Mouse (Mus musculus): Measurements from ENCODE around the gene Inmt. TPM values are rescaled to one million over a fixed set of nuclear protein-coding genes. Genes with fewer than 3 reads are reported as not detected.

Gene Inmt
- total and polyA plus RNA-seq, 3 experiments = 19.2 to 72.0 (median 19.9) TPM

DNA sequence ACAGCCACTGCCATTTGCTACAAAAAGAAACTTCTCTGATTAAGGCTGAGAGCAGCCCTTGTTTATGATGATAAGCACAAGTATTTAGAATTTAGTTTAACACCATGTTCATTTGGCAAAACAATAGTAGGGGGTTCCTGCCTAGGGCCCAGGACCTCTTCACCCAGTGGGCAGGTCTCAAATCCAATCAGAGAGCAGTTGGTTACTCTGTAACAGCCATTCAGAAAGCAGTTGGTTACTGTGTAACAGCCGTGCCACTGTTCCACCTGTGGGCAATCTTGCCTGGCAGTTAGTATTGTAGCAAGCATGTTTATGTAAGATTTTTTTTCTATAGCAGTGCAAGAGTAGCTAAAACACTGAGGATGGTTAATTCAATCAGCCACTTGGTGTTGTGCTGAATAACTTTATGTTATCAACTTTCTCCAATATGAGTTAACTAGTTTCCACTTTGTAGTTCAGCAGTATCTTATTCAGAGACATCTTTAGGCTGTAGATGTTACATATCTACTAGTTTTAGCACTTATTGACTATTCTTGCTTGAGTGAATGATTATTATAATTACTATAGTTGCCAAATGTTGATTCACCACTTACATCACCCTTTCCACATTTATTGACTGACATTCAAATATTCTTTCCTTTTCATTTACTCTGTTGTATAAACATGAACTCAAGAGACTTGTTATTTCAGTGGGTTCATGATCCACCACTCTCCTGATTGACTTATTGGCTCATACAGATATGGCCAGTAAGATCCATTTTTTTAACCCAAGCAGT lies 8.0 kb upstream of the Inmt start:
- intact Hi-C loops (cut with DNase I) = no loop called here
- H3K36me3 ChIP-seq (ENCODE audit: control insufficient read depth, insufficient read depth, low read length) = no peaks in the 10 kb centered on the region
- no peaks in the 10 kb centered on the region for H3K27me3 ChIP-seq (ENCODE audit: control insufficient read depth, insufficient read depth, low read length)
- TF ChIP-seq POLR2A (IDR thresholded peaks at IDR 0.05; ENCODE audit: insufficient read depth, low read depth, low read length) (no peak), EP300 (IDR thresholded peaks at IDR 0.05; ENCODE audit: insufficient read depth, low read depth, low read length) (no peak)
- no peak for DNase-seq
- no peak overlapping the region for H3K27ac ChIP-seq
- WGBS = 86% methylated on average over 1 of the region's 1 CpGs
- no peak overlapping the region for H3K9ac ChIP-seq (ENCODE audit: low read depth, low read length)
- H3K4me1 ChIP-seq (ENCODE audit: control insufficient read depth, insufficient read depth, low read length) = 0 out of 2 replicates have a peak, but pooled peaks cover 2% of the 10 kb centered on the region
- H3K4me3 ChIP-seq = no peak overlapping the region
- no peaks in the 10 kb centered on the region for H3K79me2 ChIP-seq (replicated peaks; ENCODE audit: control insufficient read depth, insufficient read depth, low read length)

DNA sequence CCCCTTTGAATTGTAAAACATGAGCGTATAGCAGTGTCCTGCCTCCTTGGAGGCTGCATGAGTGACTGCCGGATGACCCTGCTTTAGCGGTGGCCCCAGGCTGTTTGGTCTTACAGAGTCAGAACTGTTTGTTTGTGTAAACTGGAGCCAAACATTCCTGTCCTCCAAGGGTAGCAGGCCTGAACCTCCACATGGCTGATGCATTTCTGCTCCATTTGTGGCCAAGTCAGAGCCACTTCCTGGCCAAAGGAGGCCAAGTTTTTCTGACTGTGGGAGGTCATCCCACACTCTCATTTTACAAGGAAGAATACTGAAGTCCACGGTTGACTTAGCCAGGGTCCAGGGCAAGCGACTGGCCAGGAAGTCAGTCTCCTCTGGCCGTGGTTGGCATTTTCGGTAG lies 4.7 kb upstream of the Inmt start:
- no peaks in the 10 kb centered on the region for H3K36me3 ChIP-seq (ENCODE audit: control insufficient read depth, insufficient read depth, low read length)
- H3K4me3 ChIP-seq = no peak overlapping the region
- 70% methylated on average over 7 of the region's 7 CpGs for WGBS
- DNase-seq = peak in 1 of 2 experiments; percentile 58
- no peak overlapping the region; the same call in 1 of the 2 replicates for H3K27ac ChIP-seq
- no peaks in the 10 kb centered on the region for H3K79me2 ChIP-seq (replicated peaks; ENCODE audit: control insufficient read depth, insufficient read depth, low read length)
- intact Hi-C loops (cut with DNase I) = no loop called here
- no peak for TF ChIP-seq EP300 (IDR thresholded peaks at IDR 0.05; ENCODE audit: insufficient read depth, low read depth, low read length)
- TF ChIP-seq POLR2A (IDR thresholded peaks at IDR 0.05; ENCODE audit: insufficient read depth, low read depth, low read length) = no peak
- no peak for TF ChIP-seq CTCF (IDR thresholded peaks at IDR 0.05)
- no peaks in the 10 kb centered on the region for H3K27me3 ChIP-seq (ENCODE audit: control insufficient read depth, insufficient read depth, low read length)
- no peak overlapping the region for H3K9ac ChIP-seq (ENCODE audit: low read depth, low read length)
- H3K4me1 ChIP-seq (ENCODE audit: control insufficient read depth, insufficient read depth, low read length) = peaks cover 8% of the 10 kb centered on the region

DNA sequence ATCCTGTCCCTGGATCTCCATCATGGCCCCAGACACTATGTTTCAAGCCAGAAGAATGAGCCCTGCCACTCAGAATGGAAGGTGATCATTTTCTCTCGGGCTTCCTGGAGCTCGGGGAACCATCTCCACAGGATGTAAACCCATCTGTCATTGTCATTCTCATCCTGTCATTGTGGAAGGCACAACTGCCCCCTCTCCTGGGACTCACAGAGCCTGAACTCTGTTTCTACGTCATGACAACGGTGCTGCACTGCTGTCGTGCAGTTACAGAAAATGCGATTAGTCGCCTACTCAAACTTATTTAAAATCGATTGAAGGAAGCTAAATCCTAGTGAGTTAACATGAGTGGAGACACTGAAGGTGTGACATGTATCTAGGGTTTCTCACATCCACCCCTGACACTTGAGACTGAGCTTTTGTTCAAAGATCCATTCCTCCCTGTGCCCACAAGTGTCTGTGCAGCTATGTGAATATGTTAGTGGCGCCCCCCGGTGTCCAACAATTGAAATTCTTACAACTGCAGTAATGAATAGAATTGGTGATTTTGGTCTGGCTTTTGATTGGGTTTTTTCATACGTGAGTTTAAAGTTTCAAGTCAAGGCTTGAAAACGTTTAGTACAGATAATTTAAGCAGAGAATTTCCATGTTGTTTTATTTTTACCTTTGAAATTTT lies 2.4 kb upstream of the Inmt start:
- H3K27ac ChIP-seq = no peak overlapping the region
- no peak overlapping the region for H3K4me3 ChIP-seq
- intact Hi-C loops (cut with DNase I) = no loop called here
- H3K79me2 ChIP-seq (replicated peaks; ENCODE audit: control insufficient read depth, insufficient read depth, low read length) = no peaks in the 10 kb centered on the region
- DNase-seq = no peak
- H3K9ac ChIP-seq (ENCODE audit: low read depth, low read length) = no peak overlapping the region
- 38% methylated on average over 12 of the region's 12 CpGs for WGBS
- H3K36me3 ChIP-seq (ENCODE audit: control insufficient read depth, insufficient read depth, low read length) = no peaks in the 10 kb centered on the region
- peaks cover 8% of the 10 kb centered on the region for H3K4me1 ChIP-seq (ENCODE audit: control insufficient read depth, insufficient read depth, low read length)
- TF ChIP-seq CTCF (IDR thresholded peaks at IDR 0.05) (peak; percentile 66), POLR2A (IDR thresholded peaks at IDR 0.05; ENCODE audit: insufficient read depth, low read depth, low read length) (no peak)
- H3K27me3 ChIP-seq (ENCODE audit: control insufficient read depth, insufficient read depth, low read length) = no peaks in the 10 kb centered on the region

DNA sequence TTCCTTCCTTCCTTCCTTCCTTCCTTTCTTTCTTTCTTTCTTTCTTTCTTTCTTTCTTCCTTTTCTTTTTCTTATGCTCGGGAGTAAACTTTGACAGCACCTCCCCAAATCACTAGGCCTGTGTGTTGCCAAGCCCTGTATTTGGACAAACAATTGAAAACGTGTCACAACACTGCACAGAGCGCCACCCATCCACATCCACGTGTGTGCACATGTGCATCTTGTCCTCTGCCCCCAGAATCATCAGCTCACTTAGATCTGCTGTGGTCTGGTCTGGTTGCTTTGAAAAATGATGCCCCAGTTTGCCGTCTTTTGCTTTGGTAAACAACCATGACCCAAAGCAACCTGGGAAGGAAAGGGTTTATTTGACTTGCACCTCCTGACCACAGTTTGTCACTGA lies 1.0 kb upstream of the Inmt start:
- 46% methylated on average over 5 of the region's 5 CpGs for WGBS
- DNase-seq = no peak
- H3K27ac ChIP-seq = no peak overlapping the region
- H3K36me3 ChIP-seq (ENCODE audit: control insufficient read depth, insufficient read depth, low read length) = no peaks in the 10 kb centered on the region
- no peaks in the 10 kb centered on the region for H3K27me3 ChIP-seq (ENCODE audit: control insufficient read depth, insufficient read depth, low read length)
- H3K79me2 ChIP-seq (replicated peaks; ENCODE audit: control insufficient read depth, insufficient read depth, low read length) = no peaks in the 10 kb centered on the region
- H3K4me1 ChIP-seq (ENCODE audit: control insufficient read depth, insufficient read depth, low read length) = peaks cover 8% of the 10 kb centered on the region
- H3K9ac ChIP-seq (ENCODE audit: low read depth, low read length) = no peak overlapping the region
- no peak overlapping the region for H3K4me3 ChIP-seq
- TF ChIP-seq POLR2A (IDR thresholded peaks at IDR 0.05; ENCODE audit: insufficient read depth, low read depth, low read length) = no peak
- TF ChIP-seq CTCF (IDR thresholded peaks at IDR 0.05) = no peak
- no peak for TF ChIP-seq EP300 (IDR thresholded peaks at IDR 0.05; ENCODE audit: insufficient read depth, low read depth, low read length)
- intact Hi-C loops (cut with DNase I) = no loop called here

DNA sequence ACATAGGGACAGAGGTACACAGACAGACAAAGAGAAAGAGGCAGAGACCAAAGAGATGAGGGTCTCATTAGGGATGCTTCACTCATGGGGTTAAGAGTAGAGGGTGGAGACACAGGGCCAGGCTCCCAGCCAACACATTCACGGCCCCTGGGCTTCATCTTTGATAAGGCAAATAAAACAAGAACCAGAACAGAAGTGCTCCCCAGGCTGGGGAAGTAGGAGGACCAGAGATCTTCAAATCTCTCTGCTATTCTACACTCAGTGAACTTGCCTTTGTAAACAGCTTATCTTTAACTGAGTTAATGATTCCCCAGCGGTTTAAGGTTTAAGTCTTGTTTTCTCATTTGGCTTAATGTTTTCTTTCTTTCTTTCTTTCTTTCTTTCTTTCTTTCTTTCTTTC lies 613 bp upstream of the Inmt start:
- no peak overlapping the region for H3K9ac ChIP-seq (ENCODE audit: low read depth, low read length)
- DNase-seq = no peak
- 17% methylated on average over 2 of the region's 2 CpGs for WGBS
- TF ChIP-seq CTCF (IDR thresholded peaks at IDR 0.05) (no peak), EP300 (IDR thresholded peaks at IDR 0.05; ENCODE audit: insufficient read depth, low read depth, low read length) (no peak), POLR2A (IDR thresholded peaks at IDR 0.05; ENCODE audit: insufficient read depth, low read depth, low read length) (no peak)
- H3K79me2 ChIP-seq (replicated peaks; ENCODE audit: control insufficient read depth, insufficient read depth, low read length) = no peaks in the 10 kb centered on the region
- intact Hi-C loops (cut with DNase I) = no loop called here
- H3K27ac ChIP-seq = no peak overlapping the region
- no peak overlapping the region for H3K4me3 ChIP-seq
- peaks cover 8% of the 10 kb centered on the region for H3K4me1 ChIP-seq (ENCODE audit: control insufficient read depth, insufficient read depth, low read length)
- H3K36me3 ChIP-seq (ENCODE audit: control insufficient read depth, insufficient read depth, low read length) = no peaks in the 10 kb centered on the region
- no peaks in the 10 kb centered on the region for H3K27me3 ChIP-seq (ENCODE audit: control insufficient read depth, insufficient read depth, low read length)

DNA sequence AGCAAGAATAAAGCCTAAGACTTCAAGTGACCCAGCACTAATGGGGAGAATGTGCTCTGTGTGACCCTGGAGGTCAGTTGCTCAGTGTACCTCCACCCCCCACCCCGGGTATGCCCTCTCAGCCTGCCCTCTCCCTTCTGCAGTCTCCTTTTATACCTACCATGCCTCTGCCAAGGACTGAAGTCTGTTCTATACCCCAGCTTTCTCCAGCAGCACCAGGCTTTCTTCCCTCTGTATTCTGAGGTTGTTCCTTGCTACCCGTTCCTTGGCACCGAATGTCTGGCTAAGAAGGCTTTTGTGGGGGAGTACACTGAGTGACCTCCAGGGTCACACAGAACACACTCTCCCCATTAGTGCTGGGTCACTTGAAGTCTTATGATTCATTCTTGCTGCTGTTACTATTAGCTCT lies 898 bp downstream of the Inmt start:
- TF ChIP-seq EP300 (IDR thresholded peaks at IDR 0.05; ENCODE audit: insufficient read depth, low read depth, low read length) (no peak), CTCF (IDR thresholded peaks at IDR 0.05) (no peak), POLR2A (IDR thresholded peaks at IDR 0.05; ENCODE audit: insufficient read depth, low read depth, low read length) (no peak)
- Histone ChIP-seq H3K9ac (ENCODE audit: low read depth, low read length) (no peak overlapping the region), H3K36me3 (ENCODE audit: control insufficient read depth, insufficient read depth, low read length) (no peaks in the 10 kb centered on the region), H3K4me1 (ENCODE audit: control insufficient read depth, insufficient read depth, low read length) (peaks cover 6% of the 10 kb centered on the region), H3K27ac (no peak overlapping the region), H3K27me3 (ENCODE audit: control insufficient read depth, insufficient read depth, low read length) (no peaks in the 10 kb centered on the region), H3K79me2 (replicated peaks; ENCODE audit: control insufficient read depth, insufficient read depth, low read length) (no peaks in the 10 kb centered on the region), H3K4me3 (no peak overlapping the region)
- intact Hi-C loops (cut with DNase I) = no loop called here
- 59% methylated on average over 3 of the region's 3 CpGs for WGBS
- DNase-seq = no peak
